Mouse (Mus musculus): ENCODE data around the gene Tuba3a.

Tuba3a gene

GRCm38 (mm10) chr6:125231117-125232044, 54.5 kb downstream of the Tuba3a start, which contains the start of gene Tapbpl:
Gene Tapbpl (minus strand): TSS chr6:125231860.
- DNase-seq (ENCODE audit: low read depth, low spot score): no peak

GRCm38 (mm10) chr6:125230571-125230970, 55.3 kb downstream of the Tuba3a start:
- no peak for DNase-seq (ENCODE audit: low read depth, low spot score)
